Mouse (Mus musculus): ENCODE measurements around the gene Ugcg. TPM values are rescaled to one million over a fixed set of nuclear protein-coding genes. Genes with fewer than 3 reads are reported as not detected.

Ugcg gene
- polyA plus RNA-seq, 1 experiment = 22.3 TPM

DNA sequence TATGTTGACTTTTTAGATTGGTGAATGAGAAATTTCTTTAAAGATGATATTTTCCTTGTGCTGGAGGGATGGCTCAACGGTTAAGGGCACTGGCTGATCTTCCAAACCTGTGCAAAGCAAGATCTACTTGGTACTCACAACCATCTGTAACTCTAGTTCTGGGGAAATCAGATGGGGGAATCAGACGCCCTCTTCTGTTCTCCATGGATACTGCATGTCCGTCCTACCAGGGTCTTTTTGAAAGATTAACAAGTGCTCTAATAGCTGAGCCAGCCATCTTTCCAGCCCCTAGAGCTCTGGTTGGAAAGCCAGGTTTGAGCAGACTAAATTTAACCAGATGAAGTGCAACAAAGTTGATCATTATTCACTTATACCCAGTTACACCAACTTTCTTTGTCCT is 1.8 kb upstream of the Ugcg start:
- TF ChIP-seq CTCF (IDR thresholded peaks at IDR 0.05; ENCODE audit: low read depth, low read length) (no peak), POLR2A (IDR thresholded peaks at IDR 0.05; ENCODE audit: borderline replicate concordance, low read depth, low read length) (no peak)
- H3K27ac ChIP-seq (ENCODE audit: insufficient read depth, low read depth, low read length) = no peak overlapping the region
- 0 out of 2 replicates have a peak, but pooled peaks cover 5% of the 10 kb centered on the region for H3K4me1 ChIP-seq (ENCODE audit: control insufficient read depth, insufficient read depth, low read length)
- no peak overlapping the region for H3K4me3 ChIP-seq (ENCODE audit: insufficient read depth, low read length)

DNA sequence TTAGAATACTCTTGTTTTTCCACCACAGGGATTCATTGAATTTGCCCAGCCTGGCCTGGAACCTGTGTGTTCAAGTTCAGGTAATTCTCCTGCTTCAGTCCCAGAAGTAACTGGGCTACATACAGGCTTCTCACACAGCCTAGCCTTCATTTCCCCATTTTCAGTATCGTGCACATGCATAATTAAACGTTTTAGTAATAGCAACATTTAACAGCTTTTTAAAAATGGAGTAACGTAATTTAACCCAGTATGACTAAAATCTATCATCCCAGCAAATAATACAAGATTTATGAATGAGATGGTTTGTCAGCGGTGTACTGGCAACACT is 619 bp upstream of the Ugcg start:
- peak overlapping the region; percentile 98 for H3K4me3 ChIP-seq (ENCODE audit: insufficient read depth, low read length)
- H3K4me1 ChIP-seq (ENCODE audit: control insufficient read depth, insufficient read depth, low read length) = 0 out of 2 replicates have a peak, but pooled peaks cover 5% of the 10 kb centered on the region
- H3K27ac ChIP-seq (ENCODE audit: insufficient read depth, low read depth, low read length) = peak overlapping the region; percentile 50
- no peak for TF ChIP-seq CTCF (IDR thresholded peaks at IDR 0.05; ENCODE audit: low read depth, low read length)
- no peak for TF ChIP-seq POLR2A (IDR thresholded peaks at IDR 0.05; ENCODE audit: borderline replicate concordance, low read depth, low read length)

DNA sequence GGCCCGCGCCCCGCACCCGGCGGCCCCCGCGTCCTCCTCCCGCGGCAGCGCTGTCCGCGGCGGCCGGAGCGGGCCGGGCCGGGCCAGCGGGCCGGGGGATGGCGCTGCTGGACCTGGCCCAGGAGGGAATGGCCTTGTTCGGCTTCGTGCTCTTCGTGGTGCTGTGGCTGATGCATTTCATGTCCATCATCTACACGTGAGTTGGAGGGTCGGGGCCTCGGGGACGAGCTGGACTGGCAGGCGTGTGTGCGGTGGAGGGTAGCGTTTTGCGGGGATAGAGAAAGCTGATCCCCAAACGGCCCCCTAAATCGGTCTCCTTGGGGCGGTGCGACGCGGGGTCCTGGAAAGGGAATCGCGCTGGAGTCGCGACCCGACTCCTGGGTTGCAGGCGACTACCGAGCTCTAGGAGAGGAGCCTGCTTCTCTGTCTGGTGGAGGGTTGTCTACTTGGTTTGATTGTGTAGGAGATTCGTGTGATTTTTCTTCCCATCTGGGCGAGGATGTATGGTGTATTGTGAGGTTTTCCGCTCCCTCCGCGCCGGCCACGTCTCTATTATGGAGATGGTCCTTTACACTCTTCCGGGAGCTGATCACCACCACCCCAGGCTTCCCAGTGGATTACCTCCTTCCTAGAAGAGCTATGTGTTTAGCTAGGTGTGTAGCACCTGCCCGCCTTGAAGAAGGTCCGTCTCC is 635 bp downstream of the Ugcg start:
- peaks cover 6% of the 10 kb centered on the region for H3K4me1 ChIP-seq (ENCODE audit: control insufficient read depth, insufficient read depth, low read length)
- peak overlapping the region; percentile 63 for H3K27ac ChIP-seq (ENCODE audit: insufficient read depth, low read depth, low read length)
- no peak for TF ChIP-seq POLR2A (IDR thresholded peaks at IDR 0.05; ENCODE audit: borderline replicate concordance, low read depth, low read length)
- no peak for TF ChIP-seq CTCF (IDR thresholded peaks at IDR 0.05; ENCODE audit: low read depth, low read length)
- peak overlapping the region; percentile 98 for H3K4me3 ChIP-seq (ENCODE audit: insufficient read depth, low read length)

DNA sequence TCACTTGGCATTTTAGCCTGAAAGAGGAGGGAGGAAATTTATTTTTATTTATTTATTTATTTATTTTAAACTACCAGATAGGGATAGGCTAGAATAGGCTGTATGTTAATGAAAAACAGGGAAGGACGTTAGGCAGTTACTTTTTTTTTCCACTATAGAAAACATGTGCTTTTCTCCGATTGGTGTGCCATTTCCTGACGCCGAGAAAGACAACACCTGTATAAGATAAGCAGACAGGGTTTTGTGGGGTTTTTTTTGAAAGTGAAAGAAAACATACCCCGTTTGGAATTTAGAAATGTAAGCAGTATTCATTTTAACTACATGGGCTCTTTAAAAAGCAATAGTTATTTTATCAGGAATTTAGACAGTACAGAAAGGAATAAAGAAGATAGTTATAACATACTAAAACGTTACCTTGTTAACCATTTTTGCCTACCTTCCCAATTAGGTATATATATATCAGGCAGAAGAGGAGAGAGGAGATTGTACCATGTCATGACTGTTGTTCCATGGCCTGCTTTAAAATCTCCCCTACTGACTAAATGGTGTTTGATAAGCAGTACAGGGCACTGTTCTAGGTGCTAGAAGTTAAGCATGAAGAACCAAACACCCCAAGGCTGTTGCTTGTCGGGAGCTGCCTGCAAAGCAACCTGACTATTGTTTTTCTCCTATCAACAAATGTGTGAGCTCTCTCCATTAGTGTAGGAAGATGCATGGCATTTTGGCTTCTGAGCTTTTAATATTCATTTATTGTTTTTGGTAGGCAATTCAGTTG is 1.8 kb downstream of the Ugcg start:
- no peak for TF ChIP-seq CTCF (IDR thresholded peaks at IDR 0.05; ENCODE audit: low read depth, low read length)
- TF ChIP-seq POLR2A (IDR thresholded peaks at IDR 0.05; ENCODE audit: borderline replicate concordance, low read depth, low read length) = no peak
- Histone ChIP-seq H3K4me1 (ENCODE audit: control insufficient read depth, insufficient read depth, low read length) (peaks cover 13% of the 10 kb centered on the region), H3K27ac (ENCODE audit: insufficient read depth, low read depth, low read length) (no peak overlapping the region), H3K4me3 (ENCODE audit: insufficient read depth, low read length) (no peak overlapping the region)

DNA sequence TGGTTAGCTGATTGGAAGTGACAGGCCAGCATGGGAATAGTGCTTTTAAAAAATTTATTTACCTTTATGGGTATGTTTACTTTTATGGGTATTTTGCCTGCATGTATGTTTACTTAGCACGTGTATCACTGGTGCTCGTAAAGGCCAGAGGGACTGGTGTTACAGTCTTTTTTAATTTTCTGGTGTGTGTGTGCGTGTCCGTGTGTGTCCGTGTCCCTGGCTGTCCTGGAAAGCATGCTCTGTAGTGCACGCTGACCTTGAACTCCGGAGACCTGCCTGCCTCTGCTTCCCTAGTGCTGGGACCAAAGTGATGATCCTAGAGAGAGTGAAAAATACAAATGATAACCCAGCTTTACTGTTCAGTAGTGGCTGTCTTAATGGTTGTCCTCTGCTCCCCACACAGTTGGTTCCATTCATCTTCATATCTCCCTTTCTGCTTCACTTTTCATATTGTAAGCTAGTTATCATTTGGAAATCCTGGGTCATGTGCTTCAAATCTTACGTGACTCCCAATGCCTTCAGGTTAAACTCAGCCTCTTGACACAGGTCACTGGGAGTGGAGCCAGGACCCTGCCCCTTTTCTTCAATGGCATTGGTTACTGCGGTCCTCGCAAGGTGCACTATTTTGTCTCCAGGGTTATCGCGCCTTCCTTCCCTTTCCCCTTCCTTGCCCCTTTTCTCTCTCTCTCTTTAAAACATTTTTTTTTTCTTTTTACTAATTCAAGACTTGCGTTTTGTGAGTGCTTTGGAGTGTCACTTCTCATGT is 5.9 kb downstream of the Ugcg start:
- no peak for TF ChIP-seq CTCF (IDR thresholded peaks at IDR 0.05; ENCODE audit: low read depth, low read length)
- no peak for TF ChIP-seq POLR2A (IDR thresholded peaks at IDR 0.05; ENCODE audit: borderline replicate concordance, low read depth, low read length)
- no peak overlapping the region for H3K4me3 ChIP-seq (ENCODE audit: insufficient read depth, low read length)
- peaks cover 33% of the 10 kb centered on the region for H3K4me1 ChIP-seq (ENCODE audit: control insufficient read depth, insufficient read depth, low read length)
- no peak overlapping the region for H3K27ac ChIP-seq (ENCODE audit: insufficient read depth, low read depth, low read length)

DNA sequence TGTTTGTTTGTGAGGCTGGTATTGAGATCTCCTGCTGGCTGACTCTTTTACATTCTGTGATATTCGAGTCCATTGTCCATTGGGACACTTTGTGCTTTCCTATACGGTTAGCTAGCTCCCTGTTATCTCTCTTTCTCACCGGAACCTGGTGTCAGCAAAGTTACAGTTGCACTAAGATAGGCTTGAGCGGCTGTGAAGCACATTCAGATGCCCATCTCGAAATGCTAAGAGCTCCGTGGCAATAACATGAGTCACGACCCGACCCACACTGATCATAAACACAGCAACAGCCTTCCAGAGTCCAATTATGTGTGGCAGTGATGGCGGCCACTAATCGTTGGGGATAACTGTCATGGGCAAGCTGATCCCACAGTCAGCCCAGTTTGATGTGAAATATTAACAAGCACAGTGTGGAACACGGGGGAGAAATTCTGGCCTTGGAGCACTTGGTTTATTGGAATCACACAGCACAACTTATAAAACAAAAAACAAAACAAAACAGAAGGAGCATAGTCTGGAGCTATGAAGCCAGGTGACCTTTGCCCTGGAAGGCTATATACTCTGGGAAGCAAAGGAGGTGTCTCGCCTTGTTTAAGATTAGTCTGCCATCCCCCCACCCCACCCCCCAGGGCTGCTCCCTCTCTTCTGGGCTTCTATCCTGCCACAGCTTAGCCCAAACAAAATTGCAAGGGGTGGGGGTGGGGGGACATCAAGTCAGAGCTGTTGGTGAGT is 7.5 kb downstream of the Ugcg start:
- no peak for TF ChIP-seq POLR2A (IDR thresholded peaks at IDR 0.05; ENCODE audit: borderline replicate concordance, low read depth, low read length)
- no peak for TF ChIP-seq CTCF (IDR thresholded peaks at IDR 0.05; ENCODE audit: low read depth, low read length)
- H3K27ac ChIP-seq (ENCODE audit: insufficient read depth, low read depth, low read length) = no peak overlapping the region
- peaks cover 41% of the 10 kb centered on the region for H3K4me1 ChIP-seq (ENCODE audit: control insufficient read depth, insufficient read depth, low read length)
- no peak overlapping the region for H3K4me3 ChIP-seq (ENCODE audit: insufficient read depth, low read length)

DNA sequence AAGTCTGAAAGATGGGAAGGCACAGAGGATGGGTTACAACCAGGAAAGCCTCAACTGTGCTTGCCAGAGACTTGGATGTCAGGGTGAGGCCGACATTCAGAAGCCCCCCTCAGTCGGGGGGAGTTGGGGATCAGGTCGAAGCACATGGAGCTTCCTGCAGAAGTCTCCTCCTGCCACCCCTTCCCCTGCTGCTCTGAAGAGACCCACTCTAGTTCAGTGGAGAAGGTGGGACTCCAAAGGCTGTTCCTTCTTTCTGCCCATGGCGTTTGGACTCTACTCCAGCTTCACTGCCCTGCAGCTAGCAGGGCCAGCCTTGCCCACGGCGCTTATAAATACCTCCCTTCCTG is 8.0 kb downstream of the Ugcg start:
- H3K4me1 ChIP-seq (ENCODE audit: control insufficient read depth, insufficient read depth, low read length) = peaks cover 41% of the 10 kb centered on the region
- no peak overlapping the region for H3K27ac ChIP-seq (ENCODE audit: insufficient read depth, low read depth, low read length)
- no peak overlapping the region for H3K4me3 ChIP-seq (ENCODE audit: insufficient read depth, low read length)
- TF ChIP-seq CTCF (IDR thresholded peaks at IDR 0.05; ENCODE audit: low read depth, low read length) (no peak), POLR2A (IDR thresholded peaks at IDR 0.05; ENCODE audit: borderline replicate concordance, low read depth, low read length) (no peak)

DNA sequence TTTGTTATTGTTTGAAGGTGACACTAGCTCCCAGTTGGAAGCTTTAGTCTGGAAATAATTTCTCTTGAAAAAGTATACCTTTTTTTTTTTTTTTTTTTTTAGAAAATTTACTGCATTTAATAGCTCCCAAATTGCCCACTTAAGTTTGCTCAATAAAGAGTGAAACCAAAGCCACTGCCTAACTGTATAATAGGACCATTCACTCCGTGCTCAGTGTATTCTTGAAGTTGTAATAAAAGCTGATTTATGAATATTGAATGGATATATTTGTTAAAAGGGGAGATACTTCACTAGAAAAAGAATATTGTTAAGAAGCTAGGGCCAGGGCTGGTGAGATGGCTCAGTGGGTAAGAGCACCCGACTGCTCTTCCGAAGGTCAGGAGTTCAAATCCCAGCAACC is 8.4 kb downstream of the Ugcg start:
- no peak overlapping the region for H3K4me3 ChIP-seq (ENCODE audit: insufficient read depth, low read length)
- no peak overlapping the region for H3K27ac ChIP-seq (ENCODE audit: insufficient read depth, low read depth, low read length)
- H3K4me1 ChIP-seq (ENCODE audit: control insufficient read depth, insufficient read depth, low read length) = peaks cover 43% of the 10 kb centered on the region
- TF ChIP-seq POLR2A (IDR thresholded peaks at IDR 0.05; ENCODE audit: borderline replicate concordance, low read depth, low read length) (no peak), CTCF (IDR thresholded peaks at IDR 0.05; ENCODE audit: low read depth, low read length) (no peak)

DNA sequence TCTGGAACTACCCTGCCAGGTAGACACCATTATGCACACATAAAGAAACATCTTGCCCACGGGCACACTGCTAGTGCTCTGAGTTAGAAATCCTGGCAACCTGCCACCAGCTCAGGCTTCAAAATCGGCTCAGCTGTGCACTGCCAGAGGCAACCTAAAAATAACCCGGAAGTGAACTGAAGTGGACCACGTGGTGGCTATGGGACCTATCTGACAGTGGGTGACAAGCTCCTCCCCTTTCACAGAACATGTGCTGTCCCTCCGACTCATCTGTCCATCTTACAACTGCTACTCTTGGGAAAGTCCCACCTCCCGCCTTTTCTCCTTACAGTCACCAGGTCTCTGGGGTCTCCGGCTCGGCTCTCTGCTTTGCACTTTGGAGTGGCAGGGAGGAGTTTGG is 10.3 kb downstream of the Ugcg start:
- no peak for TF ChIP-seq CTCF (IDR thresholded peaks at IDR 0.05; ENCODE audit: low read depth, low read length)
- TF ChIP-seq POLR2A (IDR thresholded peaks at IDR 0.05; ENCODE audit: borderline replicate concordance, low read depth, low read length) = no peak
- H3K27ac ChIP-seq (ENCODE audit: insufficient read depth, low read depth, low read length) = no peak overlapping the region
- peaks cover 49% of the 10 kb centered on the region for H3K4me1 ChIP-seq (ENCODE audit: control insufficient read depth, insufficient read depth, low read length)
- H3K4me3 ChIP-seq (ENCODE audit: insufficient read depth, low read length) = no peak overlapping the region
